In genomic region chr17:72968666-72969065, GRCm38 (mm10) we compare ENCODE assay signal across 28 mouse cellular contexts. TPM values are rescaled to one million over a fixed set of nuclear protein-coding genes. Genes with fewer than 3 reads are reported as not detected.
DNase-seq lines count a peak whose midpoint lies in the region; ATAC-seq lines count a peak whose summit lies in the region.
"Had no signal": no experiment of that assay in that cellular context is flagged by ENCODE, and none has a peak within 500 bp of the region (broad histone marks: within the 10 kb centered on the region; RNA-seq: fewer than 3 reads in every experiment).

No protein-coding gene starts in this region.

- peak overlapping the region; percentile 72; the same call in 1 of the 2 replicates for H3K27ac ChIP-seq in heart, embryonic 13.5 days (replicated peaks)
- H3K27ac ChIP-seq: embryonic facial prominence, embryonic 10.5 days; embryonic facial prominence, embryonic 13.5 days; forebrain, embryonic 10.5 days; forebrain, embryonic 13.5 days; heart, adult 2 months; hindbrain, embryonic 10.5 days; intestine, embryonic 15.5 days had no signal

- no peak for DNase-seq in heart, adult 8-10 months (ENCODE audit: low spot score)
- peak; percentile 49 for DNase-seq in 3T3-L1 (ENCODE audit: low read depth, low spot score)
- DNase-seq in Muller cell, postnatal 12 days (ENCODE audit: inconsistent ontology term) = peak; percentile 88
- no peak for DNase-seq in adrenal gland, postnatal 4 days (ENCODE audit: low spot score in 2 of 2)
- DNase-seq in testis, postnatal 10 days (ENCODE audit: low spot score) = no peak
- DNase-seq: adrenal gland, adult 2 months; adrenal gland, postnatal 14 days; cerebellum, adult 11-12 months; cerebellum, adult 8-10 months; cerebellum, postnatal 10 days; cerebellum, postnatal 36 days; embryo, embryonic 11 days; gastrocnemius, postnatal 25 days; heart, adult 2 months; heart, postnatal 36 days; kidney, adult 11 months; kidney, adult 8-10 months had no signal

- H3K36me3 ChIP-seq in heart, embryonic 13.5 days = no peaks in the 10 kb centered on the region
- H3K36me3 ChIP-seq: embryonic facial prominence, embryonic 10.5 days; embryonic facial prominence, embryonic 13.5 days; forebrain, embryonic 10.5 days; heart, embryonic 12.5 days; hindbrain, embryonic 10.5 days; hindbrain, embryonic 13.5 days; intestine, embryonic 15.5 days had no signal

- H3K27me3 ChIP-seq in heart, embryonic 13.5 days (replicated peaks) = no peaks in the 10 kb centered on the region
- H3K27me3 ChIP-seq: embryonic facial prominence, embryonic 13.5 days; forebrain, embryonic 13.5 days; heart, embryonic 12.5 days; hindbrain, embryonic 13.5 days; intestine, embryonic 15.5 days; Patski had no signal

- WGBS in heart, embryonic 13.5 days = 72% methylated on average over 4 of the region's 4 CpGs

- no peak for ATAC-seq in heart, embryonic 13.5 days (ENCODE audit: extremely low read depth, insufficient number of reproducible peaks, low FRiP score, low TSS enrichment)
- ATAC-seq: forebrain, embryonic 13.5 days; hindbrain, embryonic 16.5 days; intestine, embryonic 15.5 days; Patski had no signal

- H3K9me3 ChIP-seq in heart, embryonic 13.5 days = no peaks in the 10 kb centered on the region
- H3K9me3 ChIP-seq: embryonic facial prominence, embryonic 10.5 days; embryonic facial prominence, embryonic 13.5 days; forebrain, embryonic 10.5 days; forebrain, embryonic 13.5 days; hindbrain, embryonic 10.5 days; hindbrain, embryonic 13.5 days; intestine, embryonic 15.5 days had no signal

- H3K4me3 ChIP-seq in heart, embryonic 13.5 days = no peak overlapping the region
- H3K4me3 ChIP-seq: embryonic facial prominence, embryonic 10.5 days; embryonic facial prominence, embryonic 13.5 days; forebrain, embryonic 10.5 days; forebrain, embryonic 13.5 days; heart, adult 2 months; heart, embryonic 12.5 days; hindbrain, embryonic 10.5 days; hindbrain, embryonic 13.5 days; intestine, embryonic 15.5 days had no signal

- no peak overlapping the region for H3K9ac ChIP-seq in heart, embryonic 13.5 days
- H3K9ac ChIP-seq: embryonic facial prominence, embryonic 13.5 days; forebrain, embryonic 13.5 days; heart, embryonic 12.5 days; hindbrain, embryonic 13.5 days; intestine, embryonic 15.5 days had no signal

- H3K4me1 ChIP-seq in heart, embryonic 13.5 days = peaks cover 64% of the 10 kb centered on the region
- H3K4me1 ChIP-seq: forebrain, embryonic 13.5 days had no signal

- no peak overlapping the region for H3K4me2 ChIP-seq in heart, embryonic 13.5 days
- H3K4me2 ChIP-seq: embryonic facial prominence, embryonic 13.5 days; forebrain, embryonic 13.5 days; heart, embryonic 12.5 days; hindbrain, embryonic 13.5 days; intestine, embryonic 15.5 days had no signal

RNA-seq across cellular contexts. Expression of gene Lbh, which starts 50.6 kb away (rescaled TPM):
- 25.6 and 30.8 TPM in 2 replicates for polyA plus RNA-seq in heart, embryonic 13.5 days (2015; fragmentation: Nextera tagmentation; extraction: Ambion mirVana)
- total RNA-seq in heart, adult 8-10 months (2022) = 100 to 1,000 TPM; 352 to 622 (median 508) TPM
- 10 to 100 TPM; 69.9 to 88.9 TPM for total RNA-seq in adrenal gland, postnatal 4 days (2021)

Comparison
In these comparisons a context has a peak if more than half of its experiments do, and no peak if none do; other contexts are left out.
1. DNase-seq: peak in 3T3-L1 (single experiment) and Muller cell, postnatal 12 days (single experiment); none in heart, adult 8-10 months (single experiment), adrenal gland, postnatal 4 days (0 of 2) and testis, postnatal 10 days (single experiment).